Mouse (Mus musculus) heart, adult 9 months (tissue): ENCODE data around the gene Gm21985.

Experiments used
- DNase-seq, 2 experiments: peaks; one replicate each; pipeline ENCODE4 v3.0.0; 2022; ENCODE audit warnings: low spot score in 2 of 2

Gm21985 gene

GRCm38 (mm10) chr2:112266242-112266592 lies at the start of gene Gm21985:
Gene Gm21985, plus strand, starts transcription at chr2:112266314.
- DNase-seq = peak; percentile 63 to 68

- DNase-seq = no peak
Observed at GRCm38 (mm10) chr2:112217614-112218013, 48.5 kb upstream of the Gm21985 start.

- no peak for DNase-seq
Observed at GRCm38 (mm10) chr2:112220880-112221279, 45.2 kb upstream of the Gm21985 start.

- no peak for DNase-seq
Observed at GRCm38 (mm10) chr2:112222607-112223006, 43.5 kb upstream of the Gm21985 start.

GRCm38 (mm10) chr2:112224356-112224755 lies 41.8 kb upstream of the Gm21985 start:
- no peak for DNase-seq

GRCm38 (mm10) chr2:112232623-112233022 lies 33.5 kb upstream of the Gm21985 start:
- peak in 1 of 2 experiments; percentile 5 for DNase-seq

GRCm38 (mm10) chr2:112236620-112237019 lies 29.5 kb upstream of the Gm21985 start:
- no peak for DNase-seq

- DNase-seq = no peak
Observed at GRCm38 (mm10) chr2:112238006-112238405, 28.1 kb upstream of the Gm21985 start.

GRCm38 (mm10) chr2:112239212-112239934 lies 26.7 kb upstream of the Gm21985 start, which contains the start of gene Lpcat4:
Gene Lpcat4, plus strand, starts transcription at chr2:112239468.
- DNase-seq = peak; percentile 81 to 85

- no peak for DNase-seq
Observed at GRCm38 (mm10) chr2:112239935-112240721, 26.0 kb upstream of the Gm21985 start.

- no peak for DNase-seq
Observed at GRCm38 (mm10) chr2:112241787-112242186, 24.3 kb upstream of the Gm21985 start.

GRCm38 (mm10) chr2:112245307-112245706 lies 20.8 kb upstream of the Gm21985 start:
- DNase-seq = no peak

GRCm38 (mm10) chr2:112246193-112246592 lies 19.9 kb upstream of the Gm21985 start:
- DNase-seq = no peak

GRCm38 (mm10) chr2:112247323-112247722 lies 18.8 kb upstream of the Gm21985 start:
- DNase-seq = no peak

- DNase-seq = no peak
Observed at GRCm38 (mm10) chr2:112249780-112250453, 16.2 kb upstream of the Gm21985 start.

GRCm38 (mm10) chr2:112254675-112255515 lies 11.2 kb upstream of the Gm21985 start:
- no peak for DNase-seq

GRCm38 (mm10) chr2:112259241-112259962 lies 6.7 kb upstream of the Gm21985 start, which contains the start of gene Nutm1:
Gene Nutm1, minus strand, starts transcription at chr2:112259291.
- no peak for DNase-seq

GRCm38 (mm10) chr2:112261748-112262653 lies 4.1 kb upstream of the Gm21985 start, which contains the start of gene Nop10:
Gene Nop10, plus strand, starts transcription at chr2:112261926.
- peak; percentile 82 to 85 for DNase-seq

- DNase-seq = no peak
Observed at GRCm38 (mm10) chr2:112262779-112263295, 3.3 kb upstream of the Gm21985 start.
